Mouse (Mus musculus): ENCODE data around the gene Tha1.

DNA sequence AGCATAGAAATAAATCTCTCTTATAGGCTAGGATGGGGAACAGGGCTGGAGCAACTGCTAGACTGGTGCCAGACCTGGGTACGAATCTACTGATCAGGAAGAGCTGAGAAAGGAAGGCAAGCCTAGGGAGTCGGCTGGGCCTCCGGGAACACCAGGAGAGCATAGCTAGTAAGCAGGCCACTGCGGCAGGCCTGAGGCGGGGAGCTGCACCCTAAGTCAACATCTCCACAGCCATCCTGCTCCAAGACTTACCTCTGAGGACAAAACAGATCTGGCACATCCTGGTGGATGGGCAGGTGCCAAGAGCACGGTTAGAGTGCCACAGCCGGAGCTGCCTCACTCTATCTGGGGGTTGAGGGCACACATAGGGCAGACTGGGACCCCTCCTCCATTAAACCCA lies 53.1 kb downstream of the Tha1 start:
- TF ChIP-seq CTCF (IDR thresholded peaks at IDR 0.05; ENCODE audit: extremely low read depth, insufficient read length, insufficient replicate concordance, low read depth, low read length) (no peak), POLR2A (IDR thresholded peaks at IDR 0.05; ENCODE audit: low read depth, low read length) (no peak)

Measured in small intestine, adult 2 months (tissue).